Mouse (Mus musculus) brown adipose tissue, adult 24 weeks (tissue): ENCODE measurements around the gene Msn. TPM values are rescaled to one million over a fixed set of nuclear protein-coding genes. Genes with fewer than 3 reads are reported as not detected.

Experiments used
- H3K27ac ChIP-seq: fragments of 200-500 bp; replicated peaks from 2 replicates; pipeline ENCODE4 v1.5.1; 2012; ENCODE audit warnings: low read depth, mild to moderate bottlenecking, low read length
- H3K4me1 ChIP-seq: fragments of 200-500 bp; 2 replicates; pipeline ENCODE4 v1.6.1; 2012; ENCODE audit warnings: low read length, mixed read lengths; ENCODE audit not compliant: control insufficient read depth, insufficient read depth, insufficient read length
- H3K4me3 ChIP-seq: fragments of 200-500 bp; 2 replicates; pipeline ENCODE4 v1.5.1; 2012; ENCODE audit warnings: low read depth, mild to moderate bottlenecking, low read length, moderate library complexity; ENCODE audit not compliant: insufficient read depth
- polyA plus RNA-seq: library from polyadenylated mRNA; stranded (reverse); fragments of >200 nt; gene quantifications from 2 replicates; pipeline ENCODE4 v1.2.4, GENCODE M21; 2012; ENCODE audit not compliant: missing spikeins, insufficient read depth, insufficient read length

Msn gene
- polyA plus RNA-seq, 1 experiment, result 82.7 TPM

GRCm38 (mm10) chrX:96130139-96130538, 34.3 kb downstream of the Msn start:
- H3K27ac ChIP-seq, result peak overlapping the region; percentile 96
- peak overlapping the region; percentile 34; the same call in 1 of the 2 replicates for H3K4me3 ChIP-seq
- peaks cover 22% of the 10 kb centered on the region for H3K4me1 ChIP-seq

- Histone ChIP-seq H3K27ac (peak overlapping the region; percentile 96), H3K4me3 (peak overlapping the region; percentile 34), H3K4me1 (peaks cover 26% of the 10 kb centered on the region)
These were observed 34.8 kb downstream of the Msn start for GRCm38 (mm10) chrX:96130663-96131062.

- peak overlapping the region; percentile 65 for H3K27ac ChIP-seq
- H3K4me1 ChIP-seq, result peaks cover 22% of the 10 kb centered on the region
- no peak overlapping the region for H3K4me3 ChIP-seq
These were observed 37.4 kb downstream of the Msn start for GRCm38 (mm10) chrX:96133260-96133659.

GRCm38 (mm10) chrX:96134243-96134661, 38.4 kb downstream of the Msn start:
- Histone ChIP-seq H3K4me1 (peaks cover 16% of the 10 kb centered on the region), H3K27ac (peak overlapping the region; percentile 57), H3K4me3 (no peak overlapping the region)

- Histone ChIP-seq H3K4me3 (no peak overlapping the region), H3K4me1 (peaks cover 15% of the 10 kb centered on the region)
These were observed 39.2 kb downstream of the Msn start for GRCm38 (mm10) chrX:96134840-96135580.

GRCm38 (mm10) chrX:96135581-96135980, 39.7 kb downstream of the Msn start:
- Histone ChIP-seq H3K4me1 (peaks cover 15% of the 10 kb centered on the region), H3K27ac (0 out of 2 replicates have a peak overlapping the region, but pooled peaks have one; percentile 57), H3K4me3 (no peak overlapping the region)

More at GRCm38 (mm10) chrX:96134840-96135580, 39.2 kb downstream of the Msn start:
- peak overlapping the region; percentile 57 for H3K27ac ChIP-seq

GRCm38 (mm10) chrX:96139262-96139661, 43.4 kb downstream of the Msn start:
- Histone ChIP-seq H3K27ac (no peak overlapping the region), H3K4me1 (peaks cover 9% of the 10 kb centered on the region), H3K4me3 (no peak overlapping the region)

GRCm38 (mm10) chrX:96144960-96145488, 49.2 kb downstream of the Msn start:
- Histone ChIP-seq H3K4me1 (no peaks in the 10 kb centered on the region), H3K4me3 (no peak overlapping the region), H3K27ac (0 out of 2 replicates have a peak overlapping the region, but pooled peaks have one; percentile 17)

GRCm38 (mm10) chrX:96148217-96148616, 52.4 kb downstream of the Msn start:
- no peak overlapping the region for H3K27ac ChIP-seq

GRCm38 (mm10) chrX:96153362-96153761, 57.5 kb downstream of the Msn start:
- Histone ChIP-seq H3K4me3 (no peak overlapping the region), H3K4me1 (no peaks in the 10 kb centered on the region), H3K27ac (no peak overlapping the region)

More at GRCm38 (mm10) chrX:96148217-96148616, 52.4 kb downstream of the Msn start:
- Histone ChIP-seq H3K4me1 (no peaks in the 10 kb centered on the region), H3K4me3 (no peak overlapping the region)

- Histone ChIP-seq H3K4me1 (no peaks in the 10 kb centered on the region), H3K4me3 (no peak overlapping the region), H3K27ac (no peak overlapping the region)
These were observed 62.1 kb downstream of the Msn start for GRCm38 (mm10) chrX:96157936-96158335.

GRCm38 (mm10) chrX:96162571-96162970, 66.7 kb downstream of the Msn start:
- no peak overlapping the region for H3K4me3 ChIP-seq
- no peak overlapping the region for H3K27ac ChIP-seq
- no peaks in the 10 kb centered on the region for H3K4me1 ChIP-seq

- H3K27ac ChIP-seq, result no peak overlapping the region
- H3K4me3 ChIP-seq, result no peak overlapping the region
- H3K4me1 ChIP-seq, result no peaks in the 10 kb centered on the region
These were observed 76.0 kb downstream of the Msn start for GRCm38 (mm10) chrX:96171645-96172388.

GRCm38 (mm10) chrX:96178437-96178836, 82.6 kb downstream of the Msn start:
- H3K27ac ChIP-seq, result no peak overlapping the region
- no peaks in the 10 kb centered on the region for H3K4me1 ChIP-seq
- H3K4me3 ChIP-seq, result no peak overlapping the region

GRCm38 (mm10) chrX:96184100-96184732, 88.4 kb downstream of the Msn start:
- Histone ChIP-seq H3K27ac (no peak overlapping the region), H3K4me1 (no peaks in the 10 kb centered on the region), H3K4me3 (no peak overlapping the region)
